Mouse (Mus musculus): ENCODE data around the gene Fam209. TPM values are rescaled to one million over a fixed set of nuclear protein-coding genes. Genes with fewer than 3 reads are reported as not detected.

The Fam209 gene
- not detected in 2 replicates for polyA plus RNA-seq (2021; fragmentation: Nextera tagmentation)
- long read RNA-seq, experiment 1, result 0 reads
- long read RNA-seq, experiment 2, result 0 reads

DNA sequence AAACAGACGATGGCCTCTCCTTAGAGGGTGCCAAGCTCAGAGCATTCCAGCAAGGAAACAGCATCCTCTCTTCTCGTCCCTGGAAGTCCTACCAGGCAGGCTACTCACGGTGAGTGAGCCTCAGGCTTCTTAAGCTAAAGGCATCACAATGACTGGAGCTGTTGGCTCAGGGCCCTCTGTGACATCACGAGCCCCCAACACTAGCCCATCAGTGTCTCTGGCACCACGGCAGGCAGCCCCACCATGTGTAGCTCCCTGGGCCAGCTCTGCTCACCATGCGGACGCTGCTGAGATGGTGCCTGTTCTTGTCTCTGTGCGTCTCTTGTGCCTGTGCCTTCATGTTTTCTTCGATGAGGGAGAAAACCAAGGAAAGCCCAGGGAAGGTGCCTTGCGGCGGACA is at the start of gene Fam209:
Gene Fam209, plus strand, starts transcription at position 203 of the 400 bp plus-strand sequence.

DNA sequence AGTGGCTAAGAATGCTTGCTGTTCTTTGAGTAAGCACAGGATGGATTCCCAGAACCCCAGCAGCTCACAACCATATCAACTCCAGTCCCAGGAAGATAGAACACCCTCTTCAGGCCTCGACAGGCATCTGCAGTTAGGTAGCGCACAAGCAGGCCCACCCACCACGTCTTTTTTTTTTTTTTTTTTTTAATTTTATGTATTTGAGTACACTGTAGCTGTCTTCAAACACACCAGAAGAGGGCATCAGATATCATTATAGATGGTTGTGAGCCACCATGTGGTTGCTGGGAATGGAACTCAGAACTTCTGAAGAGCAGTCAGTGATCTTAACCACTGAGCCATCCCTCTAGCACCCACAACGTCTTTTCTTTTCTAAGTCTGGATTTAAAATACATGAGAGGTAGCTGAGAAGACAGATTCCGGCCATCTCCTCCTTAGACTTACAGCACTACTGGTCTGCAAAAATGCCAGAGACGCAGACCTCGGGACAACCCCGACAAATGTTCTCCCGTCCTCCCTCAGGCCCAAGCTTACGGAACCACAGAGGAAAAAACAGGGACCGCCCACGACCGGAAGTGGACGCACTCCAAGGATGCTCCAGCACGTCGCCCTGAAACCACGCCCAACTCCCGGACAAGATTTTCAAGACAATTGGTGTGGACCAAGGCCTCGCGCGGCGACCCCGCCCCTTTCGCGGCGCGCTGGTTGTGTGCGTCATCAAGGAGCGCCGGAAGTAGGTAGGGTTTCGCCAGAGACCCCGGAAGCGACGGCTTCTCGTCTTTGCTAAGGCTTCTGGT is 32.3 kb upstream of the Fam209 start, which contains the start of gene Rtf2:
Gene Rtf2, plus strand, starts transcription at position 714 of the 797 bp plus-strand sequence.

DNA sequence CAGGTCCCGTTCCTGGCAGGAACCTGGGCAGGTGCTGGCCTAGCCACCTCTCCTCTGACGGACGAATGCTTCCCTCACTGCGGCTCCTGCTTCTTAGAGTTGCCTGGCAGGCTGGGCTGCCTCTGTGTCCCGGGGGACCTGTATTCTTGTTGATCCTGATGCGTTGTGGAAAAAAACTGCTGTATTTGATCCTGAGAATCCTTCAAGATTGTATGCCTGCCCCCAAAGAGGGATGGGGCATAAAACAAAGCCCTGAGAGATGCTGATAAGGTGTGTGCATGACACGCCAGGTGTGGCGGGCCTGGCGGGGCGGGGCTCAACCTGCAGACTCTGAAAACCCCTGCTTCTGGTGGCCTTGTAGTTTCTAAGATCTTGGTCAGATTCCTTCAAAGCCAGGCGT is 13.8 kb upstream of the Fam209 start, which contains the start of gene Gcnt7:
Gene Gcnt7, minus strand, starts transcription at position 101 of the 400 bp plus-strand sequence.

Other genes with a start within 250 kb of the Fam209 start
- 0.50 and 0.68 TPM in 2 replicates for gene Mc3r, start 224.0 kb upstream of the Fam209 start, polyA plus RNA-seq (2021; fragmentation: Nextera tagmentation)
- 23.6 and 25.1 TPM in 2 replicates for gene Fam210b, start 127.0 kb upstream of the Fam209 start, polyA plus RNA-seq (2021; fragmentation: Nextera tagmentation)
- gene Aurka, start 102.0 kb upstream of the Fam209 start, polyA plus RNA-seq (2021; fragmentation: Nextera tagmentation), result 1.5 and 1.8 TPM in 2 replicates
- 28.1 and 31.4 TPM in 2 replicates for gene Cstf1, start 101.8 kb upstream of the Fam209 start, polyA plus RNA-seq (2021; fragmentation: Nextera tagmentation)
- 0.29 and 0.36 TPM in 2 replicates for gene Cass4, start 78.7 kb upstream of the Fam209 start, polyA plus RNA-seq (2021; fragmentation: Nextera tagmentation)
- 60.5 and 65.4 TPM in 2 replicates for gene Rtf2, start 32.0 kb upstream of the Fam209 start, polyA plus RNA-seq (2021; fragmentation: Nextera tagmentation)
- not detected in 2 replicates for gene Gcnt7, start 13.9 kb upstream of the Fam209 start, polyA plus RNA-seq (2021; fragmentation: Nextera tagmentation)
- gene Tfap2c, start 77.1 kb downstream of the Fam209 start, polyA plus RNA-seq (2021; fragmentation: Nextera tagmentation), result not detected in 2 replicates

All from layer of hippocampus, adult 6 months (tissue).